In genomic region chr6:119325978-119326377, GRCm38 (mm10) we compare ENCODE assay signal across 20 mouse cellular contexts. TPM values are rescaled to one million over a fixed set of nuclear protein-coding genes. Genes with fewer than 3 reads are reported as not detected.
"Had no signal": no experiment of that assay in that cellular context is flagged by ENCODE, and none has a peak within 500 bp of the region (broad histone marks: within the 10 kb centered on the region; RNA-seq: fewer than 3 reads in every experiment).

No protein-coding gene starts in this region.

- H3K4me3 ChIP-seq: limb, embryonic 12.5 days; limb, embryonic 15.5 days; neural tube, embryonic 12.5 days; neural tube, embryonic 15.5 days had no signal

- H3K9ac ChIP-seq: limb, embryonic 12.5 days; limb, embryonic 15.5 days; liver, embryonic 14.5 days; liver, postnatal 0 days; lung, embryonic 14.5 days; neural tube, embryonic 12.5 days; neural tube, embryonic 15.5 days had no signal

- ATAC-seq: intestine, postnatal 0 days; liver, postnatal 0 days; lung, postnatal 0 days had no signal

- H3K27ac ChIP-seq: kidney, postnatal 0 days; limb, embryonic 12.5 days; limb, embryonic 15.5 days; liver, embryonic 14.5 days; macrophage; neural tube, embryonic 12.5 days; neural tube, embryonic 15.5 days had no signal

- H3K9me3 ChIP-seq: limb, embryonic 12.5 days; limb, embryonic 15.5 days; neural tube, embryonic 12.5 days; neural tube, embryonic 15.5 days had no signal

- H3K36me3 ChIP-seq: limb, embryonic 12.5 days; limb, embryonic 15.5 days; neural tube, embryonic 12.5 days had no signal

- H3K4me2 ChIP-seq: limb, embryonic 12.5 days; limb, embryonic 15.5 days; liver, embryonic 11.5 days; lung, embryonic 14.5 days; midbrain, embryonic 11.5 days; neural tube, embryonic 12.5 days; neural tube, embryonic 15.5 days had no signal

- DNase-seq: kidney, adult 2 months; kidney, postnatal 36 days; left cerebral cortex, postnatal 4 days; liver, postnatal 0 days; lung, embryonic 14.5 days; midbrain, embryonic 14.5 days; thymus, adult 18-20 months had no signal

RNA-seq across cellular contexts. Expression of gene Lrtm2, which starts 4.6 kb away (rescaled TPM):
- polyA plus RNA-seq: kidney, embryonic 14.5 days; limb, embryonic 12.5 days; liver, embryonic 11.5 days; liver, postnatal 0 days; macrophage; midbrain, embryonic 11.5 days; small intestine, adult 2 months had no signal
